Mouse (Mus musculus) CH12F3 (cell line): ENCODE results near the gene Abi1.
"Not testable (repeated sequence)": the region's sequence is repeated elsewhere in the genome, so short reads cannot be mapped to it uniquely, and the experiment has no call there.

Experiments used
- in situ Hi-C: fragments of 300-500 bp; cut with MboI; formaldehyde crosslinking; loops from 2 replicates; pipeline ENCODE4 v1.14.3; 2020; ENCODE audit warnings: low sequenced_read_pairs

Abi1 gene

DNA sequence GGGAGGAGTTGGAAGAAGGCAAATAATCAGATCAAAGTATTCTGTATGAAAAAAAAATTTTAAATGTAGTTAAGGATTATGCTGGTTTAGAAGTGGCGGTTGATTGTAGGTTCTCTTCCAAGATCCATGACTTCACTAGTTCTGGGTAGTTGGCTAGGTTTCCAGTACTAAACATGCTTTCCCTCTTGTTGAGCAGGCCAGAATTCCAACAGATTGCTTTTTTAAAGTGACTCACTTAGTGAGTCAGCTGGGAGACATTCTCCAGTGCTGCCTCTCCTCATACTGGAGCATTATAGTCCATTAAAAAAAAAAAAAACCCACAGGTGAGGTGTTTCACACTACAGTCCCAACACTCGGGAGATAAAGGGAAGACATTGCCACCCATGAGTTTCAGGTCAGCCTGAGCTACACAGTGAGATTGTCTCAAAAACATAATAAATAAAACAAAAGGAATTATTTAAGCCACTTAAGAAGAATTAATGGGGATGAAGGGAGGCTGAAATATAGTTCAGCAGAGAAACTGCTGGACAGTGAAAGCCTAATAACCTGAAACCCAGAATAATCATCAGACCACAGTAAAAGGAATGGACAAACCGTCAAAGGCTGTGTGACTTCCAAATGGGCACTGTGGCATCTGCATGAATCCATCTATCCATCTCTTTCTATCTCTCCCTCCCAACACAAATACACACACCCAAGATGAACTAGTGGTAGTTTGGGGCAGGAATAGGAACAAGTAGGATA lies 5.2 kb downstream of the Abi1 start:
- in situ Hi-C loops, result no loop called here

DNA sequence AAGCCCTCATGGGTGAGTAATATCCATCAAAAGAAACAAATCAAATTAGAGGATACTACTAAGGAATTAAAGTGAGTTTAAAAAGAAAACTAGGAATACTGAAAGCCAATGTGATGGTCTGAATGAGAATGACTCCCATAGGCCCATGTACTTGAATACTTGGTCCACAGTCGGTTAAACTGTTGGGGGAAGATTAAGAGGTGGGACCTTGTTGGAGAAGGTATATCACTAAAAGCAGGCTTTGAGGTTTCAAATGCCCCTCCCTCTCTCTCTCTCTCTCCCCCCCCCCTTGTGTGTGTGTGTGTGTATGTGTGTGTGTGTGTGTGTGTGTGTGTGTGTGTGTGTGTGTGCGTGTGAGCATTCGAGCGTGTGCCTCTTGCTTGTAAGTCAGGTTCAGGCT lies 9.4 kb downstream of the Abi1 start:
- in situ Hi-C loops, result no loop called here

DNA sequence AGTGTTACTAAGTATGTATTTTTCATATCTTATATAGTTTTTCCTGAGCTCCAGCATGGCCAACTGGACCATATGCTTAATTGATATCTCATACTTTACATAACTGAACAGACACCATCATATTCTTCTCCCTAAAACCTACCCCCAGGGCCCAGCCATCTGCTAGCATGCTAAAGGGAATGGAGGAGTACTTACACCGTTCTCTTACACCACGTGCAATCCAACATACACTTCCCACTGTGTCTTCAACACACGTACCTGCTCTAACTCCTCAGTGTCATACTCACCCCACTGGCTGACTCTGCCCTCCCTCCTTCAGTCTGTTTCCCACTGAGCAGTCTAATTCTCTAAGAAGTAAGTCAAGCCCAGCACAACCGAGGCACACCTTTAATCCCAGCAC lies 11.2 kb downstream of the Abi1 start:
- in situ Hi-C loops, result no loop called here

DNA sequence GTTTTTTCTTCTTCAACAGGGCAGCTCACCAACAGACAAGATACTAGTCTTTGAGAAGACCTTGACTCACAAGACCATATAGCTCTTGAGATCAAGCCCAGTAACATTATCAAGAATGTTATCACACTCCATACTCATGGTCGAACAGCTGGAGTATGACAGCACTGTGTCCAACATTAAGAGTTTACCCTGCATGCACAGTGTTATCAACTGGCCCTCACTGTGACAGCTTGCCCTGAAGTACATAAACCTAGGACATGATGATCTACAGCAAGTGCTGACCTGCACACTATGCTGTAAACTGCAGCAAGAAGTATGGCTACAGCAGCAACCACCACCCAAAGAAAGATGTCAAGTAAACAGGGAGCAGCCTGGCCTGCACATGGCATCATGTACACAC lies 13.7 kb downstream of the Abi1 start:
- in situ Hi-C loops, result no loop called here

DNA sequence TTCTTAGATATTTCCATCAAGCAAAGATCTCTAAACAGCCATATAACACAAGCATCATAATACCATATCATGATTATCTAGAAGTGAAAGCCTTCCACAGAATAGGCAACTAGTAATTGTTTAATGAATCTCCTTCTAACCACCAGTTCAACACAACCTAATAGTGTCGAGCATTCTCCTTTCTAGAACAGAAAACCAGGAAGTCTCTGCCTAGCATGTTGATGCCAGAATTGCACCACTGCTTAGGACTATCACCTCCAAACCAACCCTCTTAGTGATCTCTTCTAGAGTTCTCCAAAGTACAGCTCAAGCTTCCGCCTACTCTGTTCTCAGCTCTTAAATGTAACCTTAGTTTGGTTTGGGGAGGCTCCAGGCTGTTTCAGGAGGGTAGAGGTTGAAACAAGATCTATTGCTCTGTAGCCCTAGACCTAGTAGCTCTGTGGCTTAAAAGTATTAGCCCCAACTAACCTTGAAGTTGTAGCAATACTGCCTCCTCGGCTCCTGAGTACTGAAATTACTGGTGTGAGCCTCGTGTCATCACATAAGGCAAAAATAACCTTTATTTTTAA lies 16.2 kb downstream of the Abi1 start:
- in situ Hi-C loops, result no loop called here

DNA sequence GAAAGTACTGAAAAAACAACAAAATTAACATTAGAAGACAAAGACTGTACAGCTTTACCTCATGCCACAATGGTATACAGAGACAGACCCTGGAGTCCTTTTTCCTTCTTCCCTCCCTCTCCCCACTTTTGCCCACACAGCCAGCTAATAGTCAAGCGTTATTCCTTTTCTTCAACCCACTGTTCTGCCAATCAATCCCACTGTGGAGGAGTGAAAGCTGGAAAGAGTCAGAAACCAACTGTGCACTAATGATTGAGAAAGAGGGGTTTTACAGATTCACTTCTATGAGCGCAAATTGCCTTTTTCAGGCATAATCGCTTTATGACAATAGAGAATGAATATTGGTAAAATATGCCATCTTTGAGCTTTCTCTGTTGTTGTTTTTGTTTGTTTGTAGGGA lies 17.0 kb downstream of the Abi1 start:
- in situ Hi-C loops, result no loop called here

DNA sequence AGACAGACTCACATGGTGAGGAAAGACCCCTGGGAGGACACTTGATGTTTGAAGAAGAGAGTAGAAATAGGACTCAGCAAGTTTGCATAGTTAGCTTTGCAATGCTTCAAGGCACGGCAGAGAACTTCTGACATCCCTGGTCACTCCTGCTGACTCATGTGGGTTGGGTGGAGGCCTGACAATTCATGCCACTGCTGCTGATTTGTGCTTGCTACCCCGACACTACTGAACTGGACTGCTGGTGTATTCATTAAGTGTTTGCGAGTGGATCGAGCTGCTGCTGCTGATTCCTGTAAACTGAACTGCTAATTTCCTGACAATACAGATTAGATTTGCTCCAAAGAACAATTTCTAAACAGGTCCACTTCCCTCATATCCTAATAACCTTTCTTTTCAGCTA lies 18.3 kb downstream of the Abi1 start:
- in situ Hi-C loops, result no loop called here

DNA sequence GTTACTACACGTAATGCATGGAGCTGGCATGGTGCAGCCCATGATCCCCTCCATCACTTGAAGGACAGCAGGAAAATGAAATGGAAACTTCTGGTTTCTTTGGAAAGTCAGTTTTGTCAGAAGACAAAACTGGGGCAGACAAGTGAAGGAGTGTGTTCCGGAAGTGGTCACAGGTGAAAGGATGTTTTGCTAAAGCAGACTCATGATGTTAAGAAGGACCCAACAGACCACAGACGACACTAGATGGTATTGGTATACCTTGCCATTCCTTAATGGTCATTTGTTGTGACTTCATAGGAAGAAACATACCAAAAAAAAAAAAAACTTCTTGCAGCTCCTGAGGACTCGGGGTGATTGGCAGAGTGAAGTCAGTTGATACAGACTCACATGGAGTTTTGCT lies 18.7 kb downstream of the Abi1 start:
- in situ Hi-C loops, result no loop called here

DNA sequence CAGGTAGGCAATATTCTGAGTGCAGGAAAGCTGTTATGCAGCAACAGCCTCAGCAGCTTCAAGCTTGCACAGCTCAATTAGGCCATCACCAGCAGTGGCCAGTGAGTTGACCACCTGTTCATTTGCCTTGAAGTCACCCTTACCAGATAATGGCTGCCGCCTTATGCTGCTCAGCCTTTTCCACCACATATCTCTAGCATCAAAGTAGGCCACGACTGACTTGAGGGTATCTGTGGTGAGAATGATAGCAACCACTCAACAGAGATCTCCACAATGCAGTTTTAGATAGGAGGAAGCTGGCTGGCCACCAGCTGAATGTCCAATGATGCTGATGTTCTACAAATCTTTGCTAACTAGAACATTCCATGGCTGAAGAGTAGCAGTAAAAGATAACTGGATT lies 20.9 kb downstream of the Abi1 start:
- in situ Hi-C loops, result no loop called here

DNA sequence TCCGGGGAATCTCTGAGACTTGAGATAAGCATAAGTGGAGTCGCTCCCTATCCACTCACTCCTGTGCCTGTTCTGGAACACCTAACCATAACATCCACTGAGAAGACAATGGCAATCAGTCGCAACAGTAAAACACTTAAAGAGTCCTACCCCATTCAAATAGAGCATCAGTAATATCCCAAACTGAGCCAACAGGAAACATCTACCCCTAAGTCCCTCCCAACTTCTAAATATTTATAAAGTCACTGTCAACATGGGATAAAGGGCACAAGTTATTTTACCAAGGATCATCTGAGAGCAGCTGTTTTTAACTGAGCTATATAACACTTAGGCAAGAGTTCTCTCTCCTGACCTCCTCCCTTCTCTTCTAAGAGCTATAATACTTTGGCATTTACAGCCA lies 23.9 kb downstream of the Abi1 start:
- in situ Hi-C loops, result no loop called here

DNA sequence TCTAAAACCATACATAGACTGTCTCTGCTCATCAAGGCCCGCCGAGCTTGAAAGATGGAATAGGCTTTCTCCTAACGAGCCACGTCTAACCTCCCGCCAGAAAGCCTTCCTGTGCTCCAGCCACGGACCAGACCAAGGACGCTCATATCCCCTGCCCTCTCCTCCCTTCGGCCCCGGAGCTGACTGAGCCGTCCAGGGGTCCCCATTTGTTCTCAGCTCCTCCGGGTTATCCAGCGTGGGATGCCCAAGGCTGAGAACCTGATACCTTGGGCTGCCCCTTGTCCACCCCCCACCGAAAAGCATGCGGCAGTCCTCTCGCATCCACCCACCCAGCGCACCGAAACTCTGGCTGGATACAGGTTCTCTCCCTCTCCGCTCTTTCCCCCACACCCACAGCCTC lies 24.7 kb downstream of the Abi1 start:
- in situ Hi-C loops, result no loop called here

DNA sequence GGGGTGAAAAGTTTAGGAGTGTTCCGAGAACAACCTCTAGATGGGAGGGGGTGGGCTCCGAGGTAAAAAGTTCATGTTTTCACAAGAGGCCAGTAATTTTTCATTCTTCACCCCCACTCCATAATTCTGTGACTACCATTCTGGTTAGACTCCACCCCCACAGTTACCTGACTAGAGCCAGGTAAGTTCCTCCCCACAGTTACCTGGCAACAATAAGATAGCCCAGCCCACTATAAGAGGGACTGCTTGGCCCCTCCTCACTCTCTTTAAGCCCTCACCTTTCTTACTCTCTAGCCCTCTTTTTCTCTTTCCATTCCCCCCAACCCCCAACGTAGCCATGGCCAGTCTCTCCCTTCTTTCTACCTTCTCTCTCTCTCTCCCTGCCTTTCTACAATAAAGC lies 25.1 kb downstream of the Abi1 start:
- in situ Hi-C loops, result not testable (repeated sequence)

DNA sequence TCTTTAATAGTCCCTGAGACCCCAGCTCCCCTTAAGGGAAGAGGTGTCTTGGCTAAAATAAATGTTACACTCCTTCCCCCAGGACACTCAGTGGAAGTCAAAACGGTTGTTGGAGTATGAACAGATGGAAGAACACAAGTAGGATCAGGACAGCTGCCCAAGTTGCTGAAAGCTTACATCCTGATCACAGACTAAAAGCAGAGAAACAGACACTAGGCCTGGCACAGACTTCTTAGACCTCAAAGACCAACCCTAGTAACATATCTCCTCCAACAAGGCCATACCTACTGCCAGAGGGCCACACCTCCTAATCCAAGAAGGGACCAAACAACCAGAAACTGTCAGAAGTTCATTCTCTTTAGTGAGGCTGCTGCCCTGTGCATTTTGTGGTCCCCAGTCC lies 31.8 kb downstream of the Abi1 start:
- in situ Hi-C loops, result no loop called here

DNA sequence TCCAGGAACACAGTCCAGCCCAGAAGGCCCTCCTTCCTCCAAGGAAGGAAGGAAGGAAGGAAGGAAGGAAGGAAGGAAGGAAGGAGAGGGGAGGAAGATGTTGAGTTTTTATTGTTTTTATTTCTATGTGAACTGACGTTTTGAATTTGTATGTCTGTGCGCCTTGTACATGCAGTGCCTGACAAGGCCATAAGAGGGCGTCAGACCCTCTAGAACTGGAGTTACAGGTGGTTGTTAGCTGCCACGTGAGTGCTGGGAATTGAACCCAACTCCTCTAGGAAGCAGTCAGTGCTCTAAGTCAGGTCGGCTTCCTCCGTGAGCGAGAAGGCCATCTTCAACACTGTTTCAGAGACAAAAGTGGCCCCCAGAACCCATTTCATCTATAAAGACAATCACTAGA lies 32.5 kb downstream of the Abi1 start:
- in situ Hi-C loops, result no loop called here

DNA sequence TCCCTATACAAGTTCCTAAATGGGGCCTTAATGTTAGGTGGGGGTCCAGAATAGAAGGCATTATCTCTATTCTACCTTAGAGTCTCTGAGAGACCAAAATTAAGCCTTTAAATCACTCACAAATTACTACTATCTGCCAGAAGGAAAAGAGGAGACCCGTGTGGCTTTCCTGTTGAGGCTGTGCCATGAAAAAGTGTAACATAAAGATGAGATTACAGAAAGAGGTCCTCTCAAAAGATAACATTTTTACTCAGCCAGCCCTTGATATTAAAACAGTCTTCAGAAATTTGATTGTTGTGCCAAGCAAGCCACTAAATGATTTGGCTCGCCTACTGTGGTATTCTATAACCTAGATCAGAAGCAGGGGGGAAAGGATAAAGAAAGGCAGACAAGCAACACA lies 32.9 kb downstream of the Abi1 start:
- in situ Hi-C loops, result no loop called here

DNA sequence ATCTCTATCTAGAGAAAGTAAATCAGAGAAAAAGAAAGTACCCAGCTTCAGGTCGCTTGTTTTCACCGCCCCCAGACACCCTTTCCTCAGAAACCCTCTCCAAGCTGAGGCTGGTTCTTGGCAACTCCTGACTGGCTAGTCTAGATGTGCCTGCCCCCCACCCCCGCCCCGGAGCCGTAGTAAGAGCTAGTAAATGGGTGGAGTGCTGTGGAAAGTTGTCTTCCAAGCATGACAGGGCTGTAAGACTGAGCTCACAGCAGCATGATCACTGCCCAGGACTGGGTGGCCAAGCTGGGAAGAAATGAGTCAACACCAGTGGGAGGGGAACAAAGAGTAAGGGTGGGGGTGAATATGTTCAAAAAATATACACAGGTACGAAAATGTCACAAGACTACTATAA lies 33.8 kb downstream of the Abi1 start:
- in situ Hi-C loops, result no loop called here

DNA sequence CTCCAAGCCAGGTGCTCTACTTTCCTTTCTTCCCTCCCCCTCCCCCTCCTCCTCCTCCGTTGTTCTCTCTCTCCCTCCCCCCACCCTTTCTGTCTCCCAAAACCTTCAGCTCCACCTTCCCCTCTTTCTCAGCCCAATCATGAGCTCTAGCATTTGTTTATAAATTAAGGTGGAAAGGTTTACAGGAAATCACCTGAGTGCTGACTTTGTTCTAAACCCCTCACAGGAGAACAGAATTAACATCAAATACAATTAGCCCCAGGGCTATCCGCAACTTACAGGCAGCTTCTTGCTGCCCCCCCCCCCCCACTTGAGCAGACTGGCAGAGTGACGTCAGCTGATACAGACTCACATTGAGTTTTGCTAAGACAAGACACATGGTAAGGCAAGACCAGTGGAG lies 37.4 kb downstream of the Abi1 start:
- in situ Hi-C loops, result no loop called here

DNA sequence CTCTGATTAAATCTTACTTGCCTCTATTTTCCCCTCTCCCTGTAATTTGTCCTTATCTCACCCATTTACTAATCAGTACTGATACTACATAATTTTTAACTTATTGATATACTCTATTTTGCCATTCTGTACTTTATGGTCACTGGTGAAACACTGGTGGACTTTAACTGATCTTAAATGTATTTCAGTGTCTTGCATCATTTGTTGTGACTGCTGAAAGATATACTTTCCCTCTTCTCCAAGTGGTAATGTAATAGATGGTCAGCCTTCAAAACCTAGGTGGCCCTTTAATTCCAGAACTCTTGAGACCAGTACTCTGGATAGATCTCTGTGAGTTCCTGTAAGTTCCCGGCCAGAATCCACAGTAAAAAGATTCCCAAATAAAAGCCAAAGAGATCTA lies 40.4 kb downstream of the Abi1 start:
- in situ Hi-C loops, result no loop called here

DNA sequence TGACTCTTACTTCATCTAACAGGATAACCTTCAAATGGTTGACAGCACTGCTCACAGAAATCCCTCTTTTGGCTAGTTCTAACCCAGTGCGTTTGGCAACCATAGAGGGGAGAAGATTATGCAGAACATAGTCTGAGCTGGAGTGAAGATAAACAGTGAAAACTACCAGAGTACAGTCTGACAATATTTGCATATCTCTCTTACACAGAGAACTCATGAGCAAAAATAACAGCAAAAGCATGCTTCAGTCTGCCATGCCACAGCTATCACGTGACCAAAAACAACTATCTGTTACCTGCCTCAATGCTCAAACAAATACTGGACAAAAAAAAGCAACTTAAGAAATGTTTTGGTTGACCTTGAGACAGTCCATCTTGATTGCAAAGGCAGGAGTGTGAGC lies 41.2 kb downstream of the Abi1 start:
- in situ Hi-C loops, result no loop called here

DNA sequence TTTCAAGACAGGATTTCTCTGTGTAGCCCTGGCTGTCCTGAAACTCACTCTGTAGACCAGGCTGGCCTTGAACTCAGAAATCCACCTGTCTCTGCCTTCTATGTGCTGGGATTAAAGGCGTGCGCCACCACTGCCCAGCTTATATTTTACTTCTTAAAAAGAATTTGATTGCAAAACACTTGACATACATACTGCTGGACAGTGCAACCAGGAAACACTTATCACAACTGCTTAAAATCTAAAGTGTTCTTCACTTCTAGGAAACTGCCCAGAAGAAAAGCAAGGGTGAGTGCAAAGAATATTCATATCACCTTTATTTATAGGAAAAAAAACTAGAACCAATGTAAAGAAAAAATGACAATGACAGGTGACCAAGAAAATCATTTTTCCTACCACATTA lies 42.0 kb downstream of the Abi1 start:
- in situ Hi-C loops, result no loop called here

DNA sequence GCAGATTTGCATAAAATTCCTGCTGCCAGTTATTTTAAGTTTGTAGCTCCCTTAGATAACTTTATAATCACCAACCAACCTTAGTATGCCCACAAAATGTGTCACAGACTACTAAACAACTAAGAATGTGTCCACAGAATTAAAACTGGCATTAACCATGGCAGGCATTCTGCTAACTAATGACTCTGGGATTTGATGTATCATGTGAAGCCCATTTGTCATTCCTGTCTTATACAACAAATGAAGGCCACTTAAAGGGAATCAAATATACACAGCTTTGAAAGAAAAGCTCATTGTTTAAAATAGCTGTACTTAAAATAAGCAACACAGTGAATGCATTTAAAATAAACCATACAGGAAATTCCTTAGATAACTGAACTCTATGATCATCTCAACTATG lies 44.0 kb downstream of the Abi1 start:
- in situ Hi-C loops, result no loop called here

DNA sequence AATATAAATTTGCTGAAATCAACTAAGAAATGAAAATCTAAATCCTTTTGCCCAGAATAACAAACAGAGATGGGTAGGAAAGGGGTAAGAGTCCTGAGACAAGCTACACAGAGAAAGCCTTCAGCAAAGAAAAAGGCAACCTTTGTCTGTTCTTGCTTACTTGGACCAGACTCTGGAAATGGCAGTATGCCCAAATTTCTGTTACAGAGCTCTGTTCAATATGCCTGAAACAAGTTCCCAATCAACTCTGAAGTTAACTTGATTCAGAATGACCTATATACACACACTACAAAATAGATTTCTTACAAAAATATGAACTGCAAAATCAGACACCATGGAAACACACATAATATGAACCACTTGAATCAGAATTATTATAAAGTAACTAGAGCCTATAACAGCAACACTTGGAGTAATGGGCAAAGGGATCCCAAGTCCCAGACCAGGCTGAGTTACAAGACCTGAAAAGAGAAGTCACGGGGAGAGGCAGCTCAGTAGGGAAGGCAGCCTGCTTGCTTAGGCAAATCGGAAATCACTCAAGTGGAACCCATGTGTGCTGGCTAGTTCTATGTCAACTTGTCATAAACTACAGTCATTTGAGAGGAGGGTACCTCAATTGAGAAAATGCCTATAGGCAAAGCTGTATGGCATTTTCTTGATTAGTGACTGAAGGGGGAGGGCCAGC lies 53.9 kb downstream of the Abi1 start:
- in situ Hi-C loops, result no loop called here
